In the genomic region with DNA sequence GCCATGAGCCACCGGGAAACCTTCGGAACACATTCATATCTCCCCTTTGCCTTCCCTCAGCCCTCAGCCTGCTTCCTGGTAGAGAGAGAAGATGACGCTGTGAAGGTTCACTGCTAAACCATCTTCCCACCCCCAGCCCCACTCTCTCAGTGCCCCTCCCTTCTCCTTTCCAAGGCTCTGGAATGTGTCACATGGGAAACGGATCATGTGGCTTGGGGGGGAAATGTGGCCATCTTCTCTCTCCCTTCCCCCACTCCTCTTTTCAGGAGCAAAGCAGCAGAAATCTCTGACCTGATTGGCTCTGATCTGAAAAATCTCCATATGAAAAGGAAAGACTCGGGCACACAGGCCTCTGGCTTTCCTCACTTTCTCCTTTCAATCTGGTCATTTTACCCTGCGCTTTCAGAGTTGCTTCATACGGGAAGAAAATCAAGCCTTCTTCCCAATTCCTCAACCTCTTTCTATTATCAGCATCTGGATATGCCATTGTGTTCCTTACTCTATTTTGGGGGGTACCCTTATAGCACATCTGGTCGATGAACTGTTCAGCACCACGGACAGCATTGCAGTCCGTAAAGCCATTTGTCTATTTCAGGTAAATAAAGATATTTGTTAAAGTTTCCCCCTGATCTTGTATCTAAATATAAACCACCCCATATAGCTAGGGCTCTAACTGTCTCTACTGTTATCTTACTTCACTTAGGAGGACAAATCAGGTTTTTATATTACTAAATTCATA, we compare ENCODE assay signal across 9 mouse cellular contexts. TPM values are rescaled to one million over a fixed set of nuclear protein-coding genes. Genes with fewer than 3 reads are reported as not detected.
DNase-seq lines count a peak whose midpoint lies in the region; ATAC-seq lines count a peak whose summit lies in the region.
"Had no signal": no experiment of that assay in that cellular context is flagged by ENCODE, and none has a peak within 500 bp of the region (broad histone marks: within the 10 kb centered on the region; RNA-seq: fewer than 3 reads in every experiment).

No protein-coding gene starts in this region.

- H3K4me1 ChIP-seq in heart, embryonic 11.5 days (ENCODE audit: control insufficient read depth, insufficient read depth, low read length) = peaks cover 11% of the 10 kb centered on the region
- H3K4me1 ChIP-seq in embryonic facial prominence, embryonic 12.5 days = peaks cover 9% of the 10 kb centered on the region
- 0 out of 2 replicates have a peak, but pooled peaks cover 4% of the 10 kb centered on the region for H3K4me1 ChIP-seq in intestine, embryonic 15.5 days (replicated peaks)
- peaks cover 12% of the 10 kb centered on the region for H3K4me1 ChIP-seq in limb, embryonic 12.5 days (replicated peaks)

- whole genome bisulfite sequencing in heart, embryonic 11.5 days (ENCODE audit: insufficient replicate concordance) = under 1% methylated on average over 10 of the region's 10 CpGs
- WGBS in embryonic facial prominence, embryonic 12.5 days = under 1% methylated on average over 10 of the region's 10 CpGs
- WGBS in intestine, embryonic 15.5 days = 5% methylated on average over 10 of the region's 10 CpGs
- WGBS in limb, embryonic 12.5 days = 4% methylated on average over 10 of the region's 10 CpGs

- no peak overlapping the region for H3K27ac ChIP-seq in heart, embryonic 11.5 days (ENCODE audit: low read depth, low read length)
- no peak overlapping the region for H3K27ac ChIP-seq in embryonic facial prominence, embryonic 12.5 days
- no peak overlapping the region for H3K27ac ChIP-seq in intestine, embryonic 15.5 days
- no peak overlapping the region for H3K27ac ChIP-seq in limb, embryonic 12.5 days
- H3K27ac ChIP-seq: limb, embryonic 15.5 days had no signal

- no peak overlapping the region for H3K9ac ChIP-seq in heart, embryonic 11.5 days (ENCODE audit: low read depth, low read length)
- H3K9ac ChIP-seq in embryonic facial prominence, embryonic 12.5 days = no peak overlapping the region
- no peak overlapping the region for H3K9ac ChIP-seq in intestine, embryonic 15.5 days
- H3K9ac ChIP-seq in limb, embryonic 12.5 days (replicated peaks) = no peak overlapping the region
- H3K9ac ChIP-seq: limb, embryonic 15.5 days had no signal

- no peak for DNase-seq in heart, adult 9 months (ENCODE audit: low spot score in 2 of 2)
- DNase-seq in WW6 (ENCODE audit: low read depth, low spot score) = peak; percentile 90
- DNase-seq in right cerebral cortex, postnatal 14 days = peak; percentile 81
- DNase-seq in gastrocnemius, postnatal 14 days = no peak

- no peaks in the 10 kb centered on the region for H3K36me3 ChIP-seq in heart, embryonic 11.5 days (ENCODE audit: control insufficient read depth, insufficient read depth, low read length)
- no peaks in the 10 kb centered on the region for H3K36me3 ChIP-seq in embryonic facial prominence, embryonic 12.5 days
- H3K36me3 ChIP-seq in intestine, embryonic 15.5 days = no peaks in the 10 kb centered on the region
- no peaks in the 10 kb centered on the region for H3K36me3 ChIP-seq in limb, embryonic 12.5 days
- H3K36me3 ChIP-seq: limb, embryonic 15.5 days had no signal

- H3K9me3 ChIP-seq in heart, embryonic 11.5 days (replicated peaks; ENCODE audit: control insufficient read depth, low read length) = no peaks in the 10 kb centered on the region
- H3K9me3 ChIP-seq in embryonic facial prominence, embryonic 12.5 days = no peaks in the 10 kb centered on the region
- no peaks in the 10 kb centered on the region for H3K9me3 ChIP-seq in intestine, embryonic 15.5 days
- H3K9me3 ChIP-seq in limb, embryonic 12.5 days = no peaks in the 10 kb centered on the region
- H3K9me3 ChIP-seq: limb, embryonic 15.5 days had no signal

- no peaks in the 10 kb centered on the region for H3K27me3 ChIP-seq in heart, embryonic 11.5 days (ENCODE audit: control insufficient read depth, insufficient read depth, low read length)
- H3K27me3 ChIP-seq in embryonic facial prominence, embryonic 12.5 days = no peaks in the 10 kb centered on the region
- H3K27me3 ChIP-seq in intestine, embryonic 15.5 days (replicated peaks) = no peaks in the 10 kb centered on the region
- no peaks in the 10 kb centered on the region for H3K27me3 ChIP-seq in limb, embryonic 12.5 days
- H3K27me3 ChIP-seq: limb, embryonic 15.5 days had no signal

- peak overlapping the region; percentile 54 for H3K4me2 ChIP-seq in heart, embryonic 11.5 days
- H3K4me2 ChIP-seq in embryonic facial prominence, embryonic 12.5 days (replicated peaks) = peak overlapping the region; percentile 42
- peak overlapping the region; percentile 43 for H3K4me2 ChIP-seq in intestine, embryonic 15.5 days (replicated peaks)
- H3K4me2 ChIP-seq in limb, embryonic 12.5 days = peak overlapping the region; percentile 23; the same call in 1 of the 2 replicates
- H3K4me2 ChIP-seq: limb, embryonic 15.5 days had no signal

- no peak for ATAC-seq in heart, embryonic 11.5 days (replicated peaks; ENCODE audit: insufficient number of reproducible peaks, low FRiP score, low TSS enrichment)
- peak; percentile 53; the same call in 1 of the 2 replicates for ATAC-seq in embryonic facial prominence, embryonic 12.5 days (ENCODE audit: insufficient number of reproducible peaks, insufficient read depth, low FRiP score, low TSS enrichment)
- ATAC-seq in intestine, embryonic 15.5 days = peak; percentile 70; the same call in 1 of the 2 replicates
- ATAC-seq in limb, embryonic 12.5 days (ENCODE audit: insufficient number of reproducible peaks, insufficient read depth, low FRiP score, low TSS enrichment, low read depth) = no peak

- intact Hi-C loops in gastrocnemius, postnatal 14 days (cut with DNase I; ENCODE audit: low total_unique reads) = no loop called here

- peak overlapping the region; percentile 12 for H3K4me3 ChIP-seq in heart, embryonic 11.5 days (ENCODE audit: low read depth, low read length)
- peak overlapping the region; percentile 24 for H3K4me3 ChIP-seq in embryonic facial prominence, embryonic 12.5 days
- H3K4me3 ChIP-seq in intestine, embryonic 15.5 days (replicated peaks) = peak overlapping the region; percentile 20
- H3K4me3 ChIP-seq in limb, embryonic 12.5 days (replicated peaks) = no peak overlapping the region
- H3K4me3 ChIP-seq: limb, embryonic 15.5 days had no signal

RNA-seq across cellular contexts. Expression of a gene that starts 10.5 kb away (rescaled TPM):
- 11.1 and 12.0 TPM in 2 replicates for polyA plus RNA-seq in heart, embryonic 11.5 days (2014; fragmentation: Nextera tagmentation; extraction: Ambion mirVana)
- polyA plus RNA-seq in embryonic facial prominence, embryonic 12.5 days (2016; fragmentation: Nextera tagmentation; extraction: Ambion mirVana) = 10.1 and 14.6 TPM in 2 replicates
- polyA plus RNA-seq in intestine, embryonic 15.5 days (2015; fragmentation: Nextera tagmentation; extraction: Ambion mirVana) = 10.4 and 10.6 TPM in 2 replicates
- 8.3 and 8.6 TPM in 2 replicates for polyA plus RNA-seq in limb, embryonic 12.5 days (2016; fragmentation: Nextera tagmentation; extraction: Ambion mirVana)
- total RNA-seq in gastrocnemius, postnatal 14 days (2021) = 1 to 10 TPM; 5.5 to 5.8 TPM

RNA-seq across cellular contexts. Expression of a gene that starts 32.3 kb away (rescaled TPM):
- polyA plus RNA-seq in heart, embryonic 11.5 days (2014; fragmentation: Nextera tagmentation; extraction: Ambion mirVana) = 13.9 and 14.7 TPM in 2 replicates
- polyA plus RNA-seq in embryonic facial prominence, embryonic 12.5 days (2016; fragmentation: Nextera tagmentation; extraction: Ambion mirVana) = 19.3 and 19.5 TPM in 2 replicates
- 15.3 and 15.9 TPM in 2 replicates for polyA plus RNA-seq in intestine, embryonic 15.5 days (2015; fragmentation: Nextera tagmentation; extraction: Ambion mirVana)
- polyA plus RNA-seq in limb, embryonic 12.5 days (2016; fragmentation: Nextera tagmentation; extraction: Ambion mirVana) = 18.5 and 18.8 TPM in 2 replicates
- 10 to 100 TPM; 42.0 to 42.4 TPM for total RNA-seq in gastrocnemius, postnatal 14 days (2021)

RNA-seq across cellular contexts. Expression of a gene that starts 57.9 kb away (rescaled TPM):
- 1.3 and 1.5 TPM in 2 replicates for polyA plus RNA-seq in heart, embryonic 11.5 days (2014; fragmentation: Nextera tagmentation; extraction: Ambion mirVana)
- 2.4 and 2.5 TPM in 2 replicates for polyA plus RNA-seq in embryonic facial prominence, embryonic 12.5 days (2016; fragmentation: Nextera tagmentation; extraction: Ambion mirVana)
- polyA plus RNA-seq in intestine, embryonic 15.5 days (2015; fragmentation: Nextera tagmentation; extraction: Ambion mirVana) = 3.6 and 3.7 TPM in 2 replicates
- 1.7 and 2.1 TPM in 2 replicates for polyA plus RNA-seq in limb, embryonic 12.5 days (2016; fragmentation: Nextera tagmentation; extraction: Ambion mirVana)
- total RNA-seq in gastrocnemius, postnatal 14 days (2021) = 1 to 10 TPM; 3.5 to 5.0 TPM

Comparison
In these comparisons a context has a peak if more than half of its experiments do, and no peak if none do; other contexts are left out.
1. ATAC-seq: peak in embryonic facial prominence, embryonic 12.5 days (single experiment) and intestine, embryonic 15.5 days (single experiment); none in heart, embryonic 11.5 days (single experiment) and limb, embryonic 12.5 days (single experiment).
2. DNase-seq: peak in WW6 (single experiment) and right cerebral cortex, postnatal 14 days (single experiment); none in heart, adult 9 months (0 of 2) and gastrocnemius, postnatal 14 days (single experiment).
3. Peak in every context shown above with its lines, with median percentiles within 50 percentile points of each other: H3K4me2 ChIP-seq.